Mouse (Mus musculus) brain, embryonic 14.5 days (tissue): Measurements from ENCODE around the gene Tsks.

ENCODE experiments used
- CTCF ChIP-seq: fragments of 200-500 bp; IDR thresholded peaks from 2 replicates; pipeline ENCODE4 v1.5.1; 2012; ENCODE audit warnings: inconsistent platforms, mild to moderate bottlenecking, moderate library complexity, borderline replicate concordance; ENCODE audit not compliant: insufficient read depth, insufficient read length; ENCODE audit errors: extremely low read depth
- POLR2A ChIP-seq: fragments of 200-500 bp; IDR thresholded peaks from 2 replicates; pipeline ENCODE4 v1.6.1; 2012; ENCODE audit warnings: mild to moderate bottlenecking, inconsistent platforms, borderline replicate concordance; ENCODE audit not compliant: poor library complexity, insufficient read depth, insufficient read length, severe bottlenecking; ENCODE audit errors: extremely low read depth

DNA sequence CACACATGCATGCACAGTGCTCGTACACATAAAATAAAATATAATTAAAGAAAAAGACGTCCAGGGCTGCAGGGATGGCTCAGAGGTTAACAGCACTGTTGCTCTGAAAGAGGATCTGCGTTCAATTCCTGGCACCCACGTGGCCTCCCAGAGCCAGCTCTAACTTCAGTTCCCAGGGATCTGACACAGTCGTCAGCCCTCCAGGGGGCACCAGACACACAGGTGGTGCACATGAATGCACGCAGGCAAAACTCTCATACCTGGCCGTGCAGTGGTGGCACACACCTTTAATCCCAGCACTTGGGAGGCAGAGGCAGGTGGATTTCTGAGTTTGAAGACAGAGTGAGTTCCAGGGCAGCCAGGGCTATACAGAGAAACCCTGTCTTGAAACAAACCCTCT, 23.0 kb downstream of the Tsks start:
- TF ChIP-seq POLR2A = no peak
- TF ChIP-seq CTCF = no peak
